Mouse (Mus musculus): Measurements from ENCODE around the gene Dis3l2. TPM values are rescaled to one million over a fixed set of nuclear protein-coding genes. Genes with fewer than 3 reads are reported as not detected.
A peak's percentile ranks its signal among the peaks of the same experiment; 100 is the strongest.

Gene Dis3l2
- total and polyA plus RNA-seq, 3 experiments, result 12.4 to 17.4 (median 16.5) TPM

- no peak overlapping the region for H3K4me3 ChIP-seq (replicated peaks in 1 of 3; ENCODE audit: low read depth in 2 of 3, low read length in 2 of 3, poor library complexity in 1 of 3)
- no peak overlapping the region for H3K27ac ChIP-seq (ENCODE audit: insufficient read depth, low read depth)
- in situ Hi-C loops (cut with MboI; ENCODE audit: low pct_ligation_motif_present, low pct_unique_long_range_greater_than_20kb, low sequenced_read_pairs), result no loop called here
- no peaks in the 10 kb centered on the region for H3K36me3 ChIP-seq (replicated peaks in 1 of 2; ENCODE audit: control insufficient read depth in 1 of 2, insufficient read depth in 1 of 2, low read length in 1 of 2)
- H3K79me2 ChIP-seq (replicated peaks; ENCODE audit: control insufficient read depth, extremely low read depth, insufficient read depth, poor library complexity, severe bottlenecking), result no peaks in the 10 kb centered on the region
- H3K4me1 ChIP-seq (ENCODE audit: control insufficient read depth in 1 of 2, insufficient read depth in 2 of 2), result peaks cover 4% of the 10 kb centered on the region in 2 experiments; a peak in 2 of 4 replicates
- no peak for TF ChIP-seq MYC (IDR thresholded peaks at IDR 0.05; ENCODE audit: low read depth, low read length)
- no peak for TF ChIP-seq NELFE (IDR thresholded peaks at IDR 0.05; ENCODE audit: low read depth, low read length)
- TF ChIP-seq CHD1 (IDR thresholded peaks at IDR 0.05; ENCODE audit: low read depth, low read length), result no peak
- TF ChIP-seq NRF1 (IDR thresholded peaks at IDR 0.05; ENCODE audit: low read depth, low read length), result no peak
- TF ChIP-seq IRF4 (IDR thresholded peaks at IDR 0.05; ENCODE audit: low read depth, low read length), result no peak
- TF ChIP-seq SIN3A (IDR thresholded peaks at IDR 0.05; ENCODE audit: low read length), result no peak
- TF ChIP-seq UBTF (IDR thresholded peaks at IDR 0.05; ENCODE audit: low read depth, low read length), result no peak
- no peak for TF ChIP-seq SMC3 (IDR thresholded peaks at IDR 0.05; ENCODE audit: low read depth, low read length)
- no peak for TF ChIP-seq MAZ (IDR thresholded peaks at IDR 0.05; ENCODE audit: low read depth, low read length)
- TF ChIP-seq ETS1 (conservative IDR thresholded peaks at IDR 0.05; ENCODE audit: low read depth, low read length), result no peak
- TF ChIP-seq MEF2A (IDR thresholded peaks at IDR 0.05; ENCODE audit: borderline replicate concordance, low read depth, low read length), result no peak
- no peak for TF ChIP-seq TBP (conservative IDR thresholded peaks at IDR 0.05; ENCODE audit: low read depth, low read length)
- H3K27me3 ChIP-seq (replicated peaks), result peaks cover 51% of the 10 kb centered on the region
- H3K4me2 ChIP-seq (ENCODE audit: insufficient read depth, low read depth, poor library complexity, severe bottlenecking), result no peak overlapping the region
- no peaks in the 10 kb centered on the region for H3K9me3 ChIP-seq (replicated peaks; ENCODE audit: low read length)
- no peak overlapping the region for H3K9ac ChIP-seq (ENCODE audit: insufficient read depth, low read depth)
- dilution Hi-C loops (cut with MboI; ENCODE audit: extremely low pct_ligation_motif_present, extremely low pct_unique_long_range_greater_than_20kb, low sequenced_read_pairs), result no loop called here
- DNase-seq (ENCODE audit: extremely low read depth), result no peak
Observed at GRCm38 (mm10) chr1:87095642-87096041, 392.0 kb downstream of the Dis3l2 start.

GRCm38 (mm10) chr1:87098358-87098975 lies 394.9 kb downstream of the Dis3l2 start:
- no peaks in the 10 kb centered on the region for H3K79me2 ChIP-seq (replicated peaks; ENCODE audit: control insufficient read depth, extremely low read depth, insufficient read depth, poor library complexity, severe bottlenecking)
- in situ Hi-C loops (cut with MboI; ENCODE audit: low pct_ligation_motif_present, low pct_unique_long_range_greater_than_20kb, low sequenced_read_pairs), result no loop called here
- peak; percentile 51 for DNase-seq (ENCODE audit: extremely low read depth)
- no peak overlapping the region for H3K4me3 ChIP-seq (replicated peaks in 1 of 3; ENCODE audit: low read depth in 2 of 3, low read length in 2 of 3, poor library complexity in 1 of 3)
- no peaks in the 10 kb centered on the region for H3K36me3 ChIP-seq (replicated peaks in 1 of 2; ENCODE audit: control insufficient read depth in 1 of 2, insufficient read depth in 1 of 2, low read length in 1 of 2)
- H3K27me3 ChIP-seq (replicated peaks), result peaks cover 51% of the 10 kb centered on the region
- H3K9ac ChIP-seq (ENCODE audit: insufficient read depth, low read depth), result no peak overlapping the region
- H3K9me3 ChIP-seq (replicated peaks; ENCODE audit: low read length), result no peaks in the 10 kb centered on the region
- TF ChIP-seq UBTF (IDR thresholded peaks at IDR 0.05; ENCODE audit: low read depth, low read length), result no peak
- no peak for TF ChIP-seq MAFK (IDR thresholded peaks at IDR 0.05; ENCODE audit: insufficient replicate concordance, low read length)
- peak; percentile 65 for TF ChIP-seq SMC3 (IDR thresholded peaks at IDR 0.05; ENCODE audit: low read depth, low read length)
- TF ChIP-seq NRF1 (IDR thresholded peaks at IDR 0.05; ENCODE audit: low read depth, low read length), result 0 out of 2 replicates have a peak, but pooled peaks have one; percentile 11
- no peak for TF ChIP-seq TCF12 (IDR thresholded peaks at IDR 0.05; ENCODE audit: low read depth, low read length)
- no peak for TF ChIP-seq ZC3H11A (IDR thresholded peaks at IDR 0.05; ENCODE audit: low read depth, low read length)
- peak; percentile 34 for TF ChIP-seq RAD21 (IDR thresholded peaks at IDR 0.05; ENCODE audit: low read depth, low read length)
- TF ChIP-seq EP300 (IDR thresholded peaks at IDR 0.05; ENCODE audit: low read length), result no peak
- TF ChIP-seq POLR2A (IDR thresholded peaks at IDR 0.05; ENCODE audit: low read depth, low read length), result no peak
- TF ChIP-seq CTCF (conservative IDR thresholded peaks at IDR 0.05 in 1 of 2, IDR thresholded peaks at IDR 0.05 in 1 of 2; ENCODE audit: low read depth in 2 of 2, low read length in 2 of 2), result peak in 1 of 2 experiments; percentile 77; a peak in 2 of 4 replicates
- no peak overlapping the region for H3K27ac ChIP-seq (ENCODE audit: insufficient read depth, low read depth)
- peaks cover 8 to 21% of the 10 kb centered on the region in 2 experiments; a peak in 3 of 4 replicates for H3K4me1 ChIP-seq (ENCODE audit: control insufficient read depth in 1 of 2, insufficient read depth in 2 of 2)
- no peak overlapping the region for H3K4me2 ChIP-seq (ENCODE audit: insufficient read depth, low read depth, poor library complexity, severe bottlenecking)
- dilution Hi-C loops (cut with MboI; ENCODE audit: extremely low pct_ligation_motif_present, extremely low pct_unique_long_range_greater_than_20kb, low sequenced_read_pairs), result no loop called here

Other genes with a start within 250 kb of the Dis3l2 start
- gene Ptma, start 177.1 kb upstream of the Dis3l2 start, total RNA-seq (2012; rRNA removed), result 2,835 and 3,525 TPM in 2 replicates
- 5,060 and 5,084 TPM in 2 replicates for gene Ptma, start 177.1 kb upstream of the Dis3l2 start, total RNA-seq (2014; rRNA removed)
- gene Ptma, start 177.1 kb upstream of the Dis3l2 start, polyA plus RNA-seq (2012; ENCODE audit: insufficient read length, low read depth), result 4,957 and 5,324 TPM in 2 replicates
- 6.6 and 7.1 TPM in 2 replicates for gene Pde6d, start 121.2 kb upstream of the Dis3l2 start, total RNA-seq (2012; rRNA removed)
- 23.2 and 24.2 TPM in 2 replicates for gene Pde6d, start 121.2 kb upstream of the Dis3l2 start, total RNA-seq (2014; rRNA removed)
- gene Pde6d, start 121.2 kb upstream of the Dis3l2 start, polyA plus RNA-seq (2012; ENCODE audit: insufficient read length, low read depth), result 16.8 and 20.8 TPM in 2 replicates
- 21.2 and 25.1 TPM in 2 replicates for gene Cops7b, start 120.9 kb upstream of the Dis3l2 start, total RNA-seq (2012; rRNA removed)
- 19.8 and 21.3 TPM in 2 replicates for gene Cops7b, start 120.9 kb upstream of the Dis3l2 start, total RNA-seq (2014; rRNA removed)
- gene Cops7b, start 120.9 kb upstream of the Dis3l2 start, polyA plus RNA-seq (2012; ENCODE audit: insufficient read length, low read depth), result 31.3 and 31.5 TPM in 2 replicates
- 0.13 TPM in 1 of 2 replicates, not detected in the other for gene Nppc, start 33.2 kb upstream of the Dis3l2 start, total RNA-seq (2012; rRNA removed)
- not detected in 2 replicates for gene Nppc, start 33.2 kb upstream of the Dis3l2 start, total RNA-seq (2014; rRNA removed)
- gene Nppc, start 33.2 kb upstream of the Dis3l2 start, polyA plus RNA-seq (2012; ENCODE audit: insufficient read length, low read depth), result not detected in 2 replicates

Measured in CH12.LX (cell line).